In genomic region chr2:92387646-92388045, GRCm38 (mm10) we compare ENCODE assay signal across 11 mouse cellular contexts. TPM values are rescaled to one million over a fixed set of nuclear protein-coding genes. Genes with fewer than 3 reads are reported as not detected.
A peak's percentile ranks its signal among the peaks of the same experiment; 100 is the strongest.
DNase-seq lines count a peak whose midpoint lies in the region; ATAC-seq and TF ChIP-seq lines count a peak whose summit lies in the region.
"Had no signal": no experiment of that assay in that cellular context is flagged by ENCODE, and none has a peak within 500 bp of the region (broad histone marks: within the 10 kb centered on the region; RNA-seq: fewer than 3 reads in every experiment).

No protein-coding gene starts in this region.

- TF ChIP-seq CTCF in testis, adult 2 months (IDR thresholded peaks at IDR 0.05; ENCODE audit: control insufficient read depth, insufficient read depth, insufficient replicate concordance, low read depth, low read length) = no peak
- TF ChIP-seq CTCF in lung, adult 2 months (IDR thresholded peaks at IDR 0.05; ENCODE audit: insufficient read depth, low read length) = no peak
- no peak for TF ChIP-seq CTCF in thymus, adult 2 months (IDR thresholded peaks at IDR 0.05; ENCODE audit: borderline replicate concordance, control insufficient read depth, extremely low read depth, insufficient read depth, low read length, poor library complexity)

- no peak for TF ChIP-seq POLR2A in testis, adult 2 months (IDR thresholded peaks at IDR 0.05; ENCODE audit: control insufficient read depth, low read depth, low read length)
- no peak for TF ChIP-seq POLR2A in lung, adult 2 months (IDR thresholded peaks at IDR 0.05; ENCODE audit: borderline replicate concordance, extremely low read depth, low read depth, low read length)
- TF ChIP-seq POLR2A in thymus, adult 2 months (IDR thresholded peaks at IDR 0.05; ENCODE audit: control insufficient read depth, extremely low read depth, insufficient read depth, low read length, poor library complexity) = no peak

- no peaks in the 10 kb centered on the region for H3K36me3 ChIP-seq in testis, adult 2 months (ENCODE audit: control insufficient read depth, insufficient read depth, low read length)
- H3K36me3 ChIP-seq in midbrain, embryonic 10.5 days = peaks cover 55% of the 10 kb centered on the region
- no peaks in the 10 kb centered on the region for H3K36me3 ChIP-seq in thymus, adult 2 months (ENCODE audit: control insufficient read depth, insufficient read depth, low read length)

- no peaks in the 10 kb centered on the region for H3K9me3 ChIP-seq in midbrain, embryonic 10.5 days (replicated peaks)

- DNase-seq in frontal cortex, postnatal 14 days (ENCODE audit: low spot score in 2 of 2) = no peak
- DNase-seq in testis, postnatal 14 days (ENCODE audit: low spot score) = no peak
- DNase-seq in midbrain, embryonic 10.5 days (ENCODE audit: low spot score) = no peak
- DNase-seq in telencephalon, adult 2 months (ENCODE audit: low read depth, low spot score) = peak; percentile 84
- no peak for DNase-seq in lung, adult 2 months
- DNase-seq in thymus, adult 2 months = no peak
- DNase-seq: cerebellum, postnatal 36 days; lung, adult 18-20 months had no signal

- 89% methylated on average over 4 of the region's 4 CpGs for WGBS in midbrain, embryonic 10.5 days
- 61% methylated on average over 4 of the region's 4 CpGs for WGBS in lung, adult 2 months
- 83% methylated on average over 4 of the region's 4 CpGs for WGBS in thymus, adult 2 months

- peak; percentile 36 for ATAC-seq in frontal cortex, adult (ENCODE audit: low TSS enrichment)

- H3K4me1 ChIP-seq in testis, adult 2 months (ENCODE audit: control insufficient read depth, insufficient read depth, low read length) = peaks cover 22% of the 10 kb centered on the region
- H3K4me1 ChIP-seq in midbrain, embryonic 10.5 days = peaks cover 57% of the 10 kb centered on the region
- H3K4me1 ChIP-seq in lung, adult 2 months (ENCODE audit: control insufficient read depth, insufficient read depth, low read length) = peaks cover 4% of the 10 kb centered on the region; the same call in 1 of the 2 replicates
- H3K4me1 ChIP-seq in thymus, adult 2 months (replicated peaks; ENCODE audit: control insufficient read depth, insufficient read depth, low read length) = peaks cover 29% of the 10 kb centered on the region

- H3K27me3 ChIP-seq in testis, adult 2 months (ENCODE audit: control insufficient read depth, insufficient read depth, low read length) = no peaks in the 10 kb centered on the region
- H3K27me3 ChIP-seq in midbrain, embryonic 10.5 days (ENCODE audit: low read depth, poor library complexity, severe bottlenecking) = peaks cover 10% of the 10 kb centered on the region
- peaks cover 7% of the 10 kb centered on the region; the same call in 1 of the 2 replicates for H3K27me3 ChIP-seq in thymus, adult 2 months (ENCODE audit: control insufficient read depth, insufficient read depth, low read length)

- H3K27ac ChIP-seq in testis, adult 2 months (ENCODE audit: control insufficient read depth, insufficient read depth, low read depth, low read length) = no peak overlapping the region
- H3K27ac ChIP-seq in midbrain, embryonic 10.5 days (replicated peaks) = peak overlapping the region; percentile 93
- no peak overlapping the region for H3K27ac ChIP-seq in thymus, adult 2 months (ENCODE audit: control insufficient read depth, insufficient read depth, low read length)
- H3K27ac ChIP-seq: kidney, postnatal 0 days had no signal

- H3K4me3 ChIP-seq in testis, adult 2 months (ENCODE audit: control insufficient read depth, low read depth, low read length) = peak overlapping the region; percentile 0
- peak overlapping the region; percentile 66 for H3K4me3 ChIP-seq in midbrain, embryonic 10.5 days
- no peak overlapping the region for H3K4me3 ChIP-seq in lung, adult 2 months (replicated peaks; ENCODE audit: extremely low read depth, low read depth, low read length)
- H3K4me3 ChIP-seq in thymus, adult 2 months (ENCODE audit: control insufficient read depth, insufficient read depth, low read length) = no peak overlapping the region

RNA-seq across cellular contexts. Expression of gene 1700029I15Rik, which starts 5.3 kb away (rescaled TPM):
- 565 and 772 TPM in 2 replicates for polyA plus RNA-seq in testis, adult 2 months (2012; rRNA removed)
- 4.1 and 5.2 TPM in 2 replicates for polyA plus RNA-seq in midbrain, embryonic 10.5 days (2016; fragmentation: Nextera tagmentation; extraction: Ambion mirVana)
- 3.2 and 3.3 TPM in 2 replicates for polyA plus RNA-seq in lung, adult 2 months (2012; rRNA removed)
- polyA plus RNA-seq in thymus, adult 2 months (2012; rRNA removed) = 6.4 and 9.0 TPM in 2 replicates

RNA-seq across cellular contexts. Expression of gene Large2, which starts 13.0 kb away (rescaled TPM):
- polyA plus RNA-seq in testis, adult 2 months (2012; rRNA removed) = 11.2 and 11.8 TPM in 2 replicates
- 16.2 and 25.6 TPM in 2 replicates for polyA plus RNA-seq in midbrain, embryonic 10.5 days (2016; fragmentation: Nextera tagmentation; extraction: Ambion mirVana)
- 15.9 and 18.5 TPM in 2 replicates for polyA plus RNA-seq in lung, adult 2 months (2012; rRNA removed)
- 10.4 and 13.9 TPM in 2 replicates for polyA plus RNA-seq in thymus, adult 2 months (2012; rRNA removed)

RNA-seq across cellular contexts. Expression of gene Pex16, which starts 13.2 kb away (rescaled TPM):
- polyA plus RNA-seq in testis, adult 2 months (2012; rRNA removed) = 89.9 and 91.5 TPM in 2 replicates
- 26.1 and 27.1 TPM in 2 replicates for polyA plus RNA-seq in midbrain, embryonic 10.5 days (2016; fragmentation: Nextera tagmentation; extraction: Ambion mirVana)
- polyA plus RNA-seq in lung, adult 2 months (2012; rRNA removed) = 42.8 and 47.4 TPM in 2 replicates
- 76.1 and 78.0 TPM in 2 replicates for polyA plus RNA-seq in thymus, adult 2 months (2012; rRNA removed)

RNA-seq across cellular contexts. Expression of gene Mapk8ip1, which starts 13.4 kb away (rescaled TPM):
- polyA plus RNA-seq in testis, adult 2 months (2012; rRNA removed) = 23.2 and 28.4 TPM in 2 replicates
- polyA plus RNA-seq in midbrain, embryonic 10.5 days (2016; fragmentation: Nextera tagmentation; extraction: Ambion mirVana) = 58.3 and 70.5 TPM in 2 replicates
- 18.3 and 23.2 TPM in 2 replicates for polyA plus RNA-seq in lung, adult 2 months (2012; rRNA removed)
- polyA plus RNA-seq in thymus, adult 2 months (2012; rRNA removed) = 10.6 and 11.4 TPM in 2 replicates

RNA-seq across cellular contexts. Expression of gene Cry2, which starts 46.2 kb away (rescaled TPM):
- polyA plus RNA-seq in testis, adult 2 months (2012; rRNA removed) = 20.4 and 22.0 TPM in 2 replicates
- polyA plus RNA-seq in midbrain, embryonic 10.5 days (2016; fragmentation: Nextera tagmentation; extraction: Ambion mirVana) = 32.8 and 36.2 TPM in 2 replicates
- 37.5 and 40.7 TPM in 2 replicates for polyA plus RNA-seq in lung, adult 2 months (2012; rRNA removed)
- polyA plus RNA-seq in thymus, adult 2 months (2012; rRNA removed) = 16.2 and 19.6 TPM in 2 replicates

Comparison
In these comparisons a context has a peak if more than half of its experiments do, and no peak if none do; other contexts are left out.
1. H3K4me3 ChIP-seq: peak in testis, adult 2 months (single experiment) and midbrain, embryonic 10.5 days (single experiment); none in lung, adult 2 months (single experiment) and thymus, adult 2 months (single experiment).
2. RNA of gene 1700029I15Rik, which starts 5.3 kb away (polyA plus RNA-seq): 565 to 772 TPM in testis, adult 2 months; 6.4 to 9.0 TPM in thymus, adult 2 months, 4.1 to 5.2 TPM in midbrain, embryonic 10.5 days and 3.2 to 3.3 TPM in lung, adult 2 months; every median in the first group is over 10 times any median in the second.